Mouse (Mus musculus): ENCODE data around the gene Olfr1094.

Gene Olfr1094

DNA sequence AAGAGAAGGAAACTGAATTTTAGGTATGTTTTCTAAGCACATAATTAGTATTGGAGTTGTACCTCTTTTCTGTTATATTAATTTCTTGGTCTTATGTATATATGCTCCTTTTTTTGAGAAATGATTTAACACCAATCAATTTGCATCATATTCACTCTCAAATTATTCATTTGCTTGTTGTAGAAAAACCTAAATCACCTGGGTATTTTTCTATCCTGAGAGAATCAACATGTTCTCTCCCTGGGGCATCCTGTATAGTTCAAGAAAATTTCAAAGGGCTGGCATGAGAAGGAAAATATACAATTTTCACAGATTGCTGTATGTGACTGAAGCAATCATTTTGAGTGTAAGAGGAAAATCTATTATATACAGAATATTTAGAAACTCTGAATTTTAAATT, at the start of gene Olfr1094:
Gene Olfr1094 (plus strand): TSS at position 301 of the 400 bp plus-strand sequence.
- no peak for DNase-seq

- DNase-seq: no peak
Observed at GRCm38 (mm10) chr2:86782179-86782578, 42.3 kb upstream of the Olfr1094 start, which contains the start of gene Olfr1093. Gene Olfr1093 (plus strand): TSS chr2:86782479.

GRCm38 (mm10) chr2:86809918-86810317, 14.5 kb upstream of the Olfr1094 start, which contains the start of gene Olfr141:
Gene Olfr141 (minus strand): TSS chr2:86810018.
- DNase-seq: no peak

DNA sequence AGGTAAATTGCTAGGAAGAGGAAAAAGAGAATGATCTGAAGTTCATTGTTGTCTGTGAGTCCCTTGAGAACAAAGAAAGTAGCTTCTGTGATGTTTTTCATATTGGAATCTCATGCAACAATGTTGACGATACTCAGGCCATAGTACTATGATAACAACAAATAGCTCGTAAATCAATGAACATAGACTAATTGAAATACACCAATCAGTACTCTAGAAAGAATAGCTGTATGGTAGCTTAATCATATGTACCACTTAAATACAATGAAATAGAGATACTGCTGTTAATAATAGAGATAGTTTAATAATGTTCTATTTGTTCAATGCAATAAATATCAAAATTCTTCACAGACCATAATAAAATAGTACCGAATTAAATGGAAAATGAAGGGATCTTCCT, 27.1 kb downstream of the Olfr1094 start, which contains the start of gene Olfr1095:
Gene Olfr1095 (minus strand): TSS at position 101 of the 400 bp plus-strand sequence.
- no peak for DNase-seq

DNA sequence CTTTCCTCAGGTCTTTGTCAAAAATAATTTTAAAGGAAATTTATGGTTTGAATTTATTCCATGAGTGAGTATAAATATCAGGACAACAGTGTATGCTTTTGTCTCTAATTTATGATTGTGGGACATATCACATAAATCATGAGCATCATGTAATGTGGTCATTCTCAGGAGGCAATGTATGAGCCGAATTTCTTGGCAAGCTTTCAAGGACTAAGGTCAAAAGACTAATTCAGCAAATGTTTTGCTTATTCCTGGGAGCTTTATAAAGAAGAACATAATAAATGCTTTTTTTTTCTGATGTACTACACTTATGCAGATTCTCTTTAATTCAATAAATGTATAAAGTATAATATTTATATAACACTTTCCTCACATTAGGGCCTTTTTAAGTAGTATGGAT, 50.2 kb downstream of the Olfr1094 start, which contains the start of gene Gm13723:
Gene Gm13723 (minus strand): TSS at position 101 of the 400 bp plus-strand sequence.
- DNase-seq: no peak
